Mouse (Mus musculus): ENCODE data around the gene Mtg1. TPM values are rescaled to one million over a fixed set of nuclear protein-coding genes. Genes with fewer than 3 reads are reported as not detected.

The Mtg1 gene
- polyA plus RNA-seq, 1 experiment from 2014 or later = 20.2 TPM

- Histone ChIP-seq H3K36me3 (no peaks in the 10 kb centered on the region), H3K4me1 (replicated peaks) (no peaks in the 10 kb centered on the region), H3K27ac (no peak within 1 kb of the TSS), H3K27me3 (no peaks in the 10 kb centered on the region; the same call in 1 of the 2 replicates), H3K9ac (replicated peaks) (no peak within 1 kb of the TSS), H3K4me2 (no peak within 1 kb of the TSS), H3K4me3 (replicated peaks) (no peak within 1 kb of the TSS), H3K9me3 (no peaks in the 10 kb centered on the region)
- no peak for ATAC-seq (ENCODE audit: insufficient number of reproducible peaks, insufficient read depth, low FRiP score, low TSS enrichment, low read depth)
- WGBS = 73% methylated on average over 7 of the region's 7 CpGs
Measured at GRCm38 (mm10) chr7:140164664-140165063, 27.3 kb downstream of the Mtg1 start, which contains the start of gene Olfr522. Gene Olfr522 (minus strand): TSS chr7:140164764.

- Histone ChIP-seq H3K9me3 (no peaks in the 10 kb centered on the region), H3K4me2 (no peak overlapping the region), H3K9ac (replicated peaks) (no peak overlapping the region), H3K27ac (no peak overlapping the region), H3K27me3 (no peaks in the 10 kb centered on the region), H3K4me1 (replicated peaks) (no peaks in the 10 kb centered on the region), H3K36me3 (no peaks in the 10 kb centered on the region), H3K4me3 (replicated peaks) (no peak overlapping the region)
- WGBS = 81% methylated on average over 1 of the region's 1 CpGs
- ATAC-seq (ENCODE audit: insufficient number of reproducible peaks, insufficient read depth, low FRiP score, low TSS enrichment, low read depth) = no peak
Measured at GRCm38 (mm10) chr7:140167950-140168349, 30.6 kb downstream of the Mtg1 start.

GRCm38 (mm10) chr7:140169386-140169785 lies 32.0 kb downstream of the Mtg1 start:
- no peak for ATAC-seq (ENCODE audit: insufficient number of reproducible peaks, insufficient read depth, low FRiP score, low TSS enrichment, low read depth)
- Histone ChIP-seq H3K4me1 (replicated peaks) (no peaks in the 10 kb centered on the region), H3K9ac (replicated peaks) (no peak overlapping the region), H3K9me3 (no peaks in the 10 kb centered on the region), H3K36me3 (no peaks in the 10 kb centered on the region), H3K4me3 (replicated peaks) (no peak overlapping the region), H3K4me2 (no peak overlapping the region), H3K27ac (no peak overlapping the region), H3K27me3 (no peaks in the 10 kb centered on the region)
- WGBS = 83% methylated on average over 4 of the region's 4 CpGs

- H3K9ac ChIP-seq (replicated peaks) = no peak overlapping the region
- H3K4me2 ChIP-seq = no peak overlapping the region
- no peaks in the 10 kb centered on the region for H3K36me3 ChIP-seq
- no peaks in the 10 kb centered on the region for H3K27me3 ChIP-seq
- H3K27ac ChIP-seq = no peak overlapping the region
- WGBS = 90% methylated on average over 3 of the region's 3 CpGs
- no peak for ATAC-seq (ENCODE audit: insufficient number of reproducible peaks, insufficient read depth, low FRiP score, low TSS enrichment, low read depth)
- H3K4me3 ChIP-seq (replicated peaks) = no peak overlapping the region
- no peaks in the 10 kb centered on the region for H3K9me3 ChIP-seq
- no peaks in the 10 kb centered on the region for H3K4me1 ChIP-seq (replicated peaks)
Measured at GRCm38 (mm10) chr7:140170863-140171262, 33.5 kb downstream of the Mtg1 start.

GRCm38 (mm10) chr7:140172936-140173335 lies 35.6 kb downstream of the Mtg1 start, which contains the start of gene Olfr523:
Gene Olfr523 (plus strand): TSS chr7:140173217.
- Histone ChIP-seq H3K4me3 (replicated peaks) (no peak within 1 kb of the TSS), H3K9me3 (no peaks in the 10 kb centered on the region), H3K27ac (no peak within 1 kb of the TSS), H3K4me2 (no peak within 1 kb of the TSS), H3K4me1 (replicated peaks) (no peaks in the 10 kb centered on the region), H3K9ac (replicated peaks) (no peak within 1 kb of the TSS), H3K36me3 (no peaks in the 10 kb centered on the region), H3K27me3 (no peaks in the 10 kb centered on the region)
- WGBS = 21% methylated on average over 1 of the region's 1 CpGs
- no peak for ATAC-seq (ENCODE audit: insufficient number of reproducible peaks, insufficient read depth, low FRiP score, low TSS enrichment, low read depth)

GRCm38 (mm10) chr7:140179176-140179575 lies 41.8 kb downstream of the Mtg1 start:
- Histone ChIP-seq H3K9me3 (no peaks in the 10 kb centered on the region), H3K27ac (no peak overlapping the region), H3K36me3 (no peaks in the 10 kb centered on the region), H3K4me1 (replicated peaks) (no peaks in the 10 kb centered on the region), H3K9ac (replicated peaks) (no peak overlapping the region), H3K27me3 (no peaks in the 10 kb centered on the region), H3K4me2 (no peak overlapping the region), H3K4me3 (replicated peaks) (no peak overlapping the region)
- 94% methylated on average over 2 of the region's 2 CpGs for WGBS
- ATAC-seq (ENCODE audit: insufficient number of reproducible peaks, insufficient read depth, low FRiP score, low TSS enrichment, low read depth) = no peak

GRCm38 (mm10) chr7:140180692-140181091 lies 43.3 kb downstream of the Mtg1 start:
- WGBS = 77% methylated on average over 2 of the region's 2 CpGs

GRCm38 (mm10) chr7:140184206-140184605 lies 46.8 kb downstream of the Mtg1 start:
- Histone ChIP-seq H3K36me3 (no peaks in the 10 kb centered on the region), H3K27me3 (no peaks in the 10 kb centered on the region), H3K9ac (replicated peaks) (no peak overlapping the region), H3K4me2 (no peak overlapping the region), H3K9me3 (no peaks in the 10 kb centered on the region), H3K27ac (no peak overlapping the region), H3K4me1 (replicated peaks) (no peaks in the 10 kb centered on the region), H3K4me3 (replicated peaks) (no peak overlapping the region)
- WGBS = 88% methylated on average over 4 of the region's 4 CpGs
- ATAC-seq (ENCODE audit: insufficient number of reproducible peaks, insufficient read depth, low FRiP score, low TSS enrichment, low read depth) = no peak

More at GRCm38 (mm10) chr7:140180692-140181091, 43.3 kb downstream of the Mtg1 start:
- Histone ChIP-seq H3K9me3 (no peaks in the 10 kb centered on the region), H3K36me3 (no peaks in the 10 kb centered on the region), H3K4me2 (no peak overlapping the region), H3K4me1 (replicated peaks) (no peaks in the 10 kb centered on the region), H3K27me3 (no peaks in the 10 kb centered on the region), H3K9ac (replicated peaks) (no peak overlapping the region), H3K27ac (no peak overlapping the region), H3K4me3 (replicated peaks) (no peak overlapping the region)
- no peak for ATAC-seq (ENCODE audit: insufficient number of reproducible peaks, insufficient read depth, low FRiP score, low TSS enrichment, low read depth)

- Histone ChIP-seq H3K27ac (no peak overlapping the region), H3K4me2 (no peak overlapping the region), H3K4me3 (replicated peaks) (no peak overlapping the region), H3K9ac (replicated peaks) (no peak overlapping the region), H3K36me3 (no peaks in the 10 kb centered on the region), H3K27me3 (no peaks in the 10 kb centered on the region), H3K4me1 (replicated peaks) (no peaks in the 10 kb centered on the region), H3K9me3 (0 out of 2 replicates have a peak, but pooled peaks cover 2% of the 10 kb centered on the region)
- 61% methylated on average over 18 of the region's 18 CpGs for WGBS
- no peak for ATAC-seq (ENCODE audit: insufficient number of reproducible peaks, insufficient read depth, low FRiP score, low TSS enrichment, low read depth)
Measured at GRCm38 (mm10) chr7:140186646-140187620, 49.6 kb downstream of the Mtg1 start.

- 83% methylated on average over 7 of the region's 7 CpGs for WGBS
- 0 out of 2 replicates have a peak, but pooled peaks cover 5% of the 10 kb centered on the region for H3K9me3 ChIP-seq
- H3K9ac ChIP-seq (replicated peaks) = no peak overlapping the region
- no peak overlapping the region for H3K27ac ChIP-seq
- no peak for ATAC-seq (ENCODE audit: insufficient number of reproducible peaks, insufficient read depth, low FRiP score, low TSS enrichment, low read depth)
- no peaks in the 10 kb centered on the region for H3K36me3 ChIP-seq
- H3K4me3 ChIP-seq (replicated peaks) = no peak overlapping the region
- no peaks in the 10 kb centered on the region for H3K4me1 ChIP-seq (replicated peaks)
- H3K27me3 ChIP-seq = no peaks in the 10 kb centered on the region
- H3K4me2 ChIP-seq = no peak overlapping the region
Measured at GRCm38 (mm10) chr7:140187721-140188390, 50.5 kb downstream of the Mtg1 start.

All from limb, embryonic 12.5 days (tissue).